Mouse (Mus musculus) brain, embryonic 14.5 days (tissue): ENCODE results near the gene Il17rd.

Experiments used
- CTCF ChIP-seq: fragments of 200-500 bp; IDR thresholded peaks from 2 replicates; pipeline ENCODE4 v1.5.1; 2012; ENCODE audit warnings: inconsistent platforms, mild to moderate bottlenecking, moderate library complexity, borderline replicate concordance; ENCODE audit not compliant: insufficient read depth, insufficient read length; ENCODE audit errors: extremely low read depth
- POLR2A ChIP-seq: fragments of 200-500 bp; IDR thresholded peaks from 2 replicates; pipeline ENCODE4 v1.6.1; 2012; ENCODE audit warnings: mild to moderate bottlenecking, inconsistent platforms, borderline replicate concordance; ENCODE audit not compliant: poor library complexity, insufficient read depth, insufficient read length, severe bottlenecking; ENCODE audit errors: extremely low read depth

- TF ChIP-seq CTCF (no peak), POLR2A (no peak)
Measured at GRCm38 (mm10) chr14:27130676-27131075, 91.9 kb downstream of the Il17rd start.
